Mouse (Mus musculus) hindbrain, embryonic 13.5 days (tissue): ENCODE measurements around the gene Ankrd37. TPM values are rescaled to one million over a fixed set of nuclear protein-coding genes. Genes with fewer than 3 reads are reported as not detected.

Experiments
- ATAC-seq: fragments of 200-750 bp; cut with Nextera tagmentation; 2 replicates; pipeline ENCODE4 v1.8.0; 2017; ENCODE audit warnings: moderate TSS enrichment; ENCODE audit not compliant: low FRiP score
- H3K27ac ChIP-seq: fragments of 300-500 bp; sonication (generic); 2 replicates; pipeline ENCODE4 v1.5.1; 2015; ENCODE audit warnings: inconsistent platforms, mild to moderate bottlenecking, moderate library complexity
- H3K27me3 ChIP-seq: fragments of 300-500 bp; sonication (generic); 2 replicates; pipeline ENCODE4 v1.6.1; 2015; ENCODE audit warnings: mild to moderate bottlenecking, inconsistent platforms
- H3K36me3 ChIP-seq: fragments of 300-500 bp; sonication (generic); 2 replicates; pipeline ENCODE4 v1.6.1; 2015; ENCODE audit warnings: mild to moderate bottlenecking, inconsistent platforms
- H3K4me1 ChIP-seq: fragments of 300-500 bp; sonication (generic); replicated peaks from 2 replicates; pipeline ENCODE4 v1.6.1; 2015; ENCODE audit warnings: inconsistent platforms
- H3K4me2 ChIP-seq: fragments of 300-500 bp; sonication (generic); 2 replicates; pipeline ENCODE4 v1.6.1; 2015; ENCODE audit warnings: inconsistent platforms, mild to moderate bottlenecking, moderate library complexity
- H3K4me3 ChIP-seq: fragments of 300-500 bp; sonication (generic); 2 replicates; pipeline ENCODE4 v1.5.1; 2015; ENCODE audit warnings: mild to moderate bottlenecking, inconsistent platforms
- H3K9ac ChIP-seq: fragments of 300-500 bp; sonication (generic); 2 replicates; pipeline ENCODE4 v1.6.1; 2015; ENCODE audit warnings: mild to moderate bottlenecking, inconsistent platforms
- H3K9me3 ChIP-seq: fragments of 300-500 bp; sonication (generic); 2 replicates; pipeline ENCODE4 v1.6.1; 2016; ENCODE audit warnings: inconsistent platforms
- WGBS: fragments of 180-500 bp; shearing (Covaris S2); methylation state at CpG from one replicate; pipeline ENCODE4 v1.1.7; 2015; 5-methylcytosine and 5-hydroxymethylcytosine counted together
- polyA plus RNA-seq: library from polyadenylated mRNA; unstranded; fragments of >200 nt; fragmentation: Nextera tagmentation; extraction: Ambion mirVana; gene quantifications from 2 replicates; pipeline ENCODE4 v1.2.1, GENCODE M21; 2015

The Ankrd37 gene
- polyA plus RNA-seq, 1 experiment from 2014 or later = 32.0 TPM

GRCm38 (mm10) chr8:45999138-45999783 lies 6.2 kb downstream of the Ankrd37 start, which contains the start of gene Lrp2bp:
Gene Lrp2bp (plus strand): TSS chr8:45999303.
- Histone ChIP-seq H3K4me3 (peak within 1 kb of the TSS; percentile 50), H3K4me1 (peaks cover 7% of the 10 kb centered on the region; the same call in 1 of the 2 replicates), H3K9ac (peak within 1 kb of the TSS; percentile 90), H3K9me3 (no peaks in the 10 kb centered on the region), H3K27me3 (no peaks in the 10 kb centered on the region), H3K4me2 (peak within 1 kb of the TSS; percentile 78), H3K27ac (peak within 1 kb of the TSS; percentile 99), H3K36me3 (peaks cover 21% of the 10 kb centered on the region)
- WGBS = 3% methylated on average over 22 of the region's 22 CpGs
- ATAC-seq = 0 out of 2 replicates have a peak, but pooled peaks have one; percentile 1

GRCm38 (mm10) chr8:45998228-45998627 lies 7.3 kb downstream of the Ankrd37 start:
- 87% methylated on average over 2 of the region's 2 CpGs for WGBS
- Histone ChIP-seq H3K4me2 (peak overlapping the region; percentile 78), H3K36me3 (peaks cover 26% of the 10 kb centered on the region), H3K4me3 (no peak overlapping the region), H3K9ac (no peak overlapping the region; the same call in 1 of the 2 replicates), H3K4me1 (peaks cover 7% of the 10 kb centered on the region; the same call in 1 of the 2 replicates), H3K27ac (no peak overlapping the region), H3K27me3 (no peaks in the 10 kb centered on the region), H3K9me3 (no peaks in the 10 kb centered on the region)
- no peak for ATAC-seq

- ATAC-seq = no peak
- no peaks in the 10 kb centered on the region for H3K27me3 ChIP-seq
- WGBS = 88% methylated on average over 3 of the region's 3 CpGs
- no peak overlapping the region for H3K4me2 ChIP-seq
- H3K36me3 ChIP-seq = peaks cover 29% of the 10 kb centered on the region
- no peak overlapping the region for H3K27ac ChIP-seq
- H3K4me1 ChIP-seq = peaks cover 7% of the 10 kb centered on the region; the same call in 1 of the 2 replicates
- H3K4me3 ChIP-seq = no peak overlapping the region
- H3K9me3 ChIP-seq = no peaks in the 10 kb centered on the region
- no peak overlapping the region for H3K9ac ChIP-seq
These were observed 9.9 kb downstream of the Ankrd37 start for GRCm38 (mm10) chr8:45995576-45995975.

GRCm38 (mm10) chr8:45994111-45994510 lies 11.4 kb downstream of the Ankrd37 start:
- WGBS = 93% methylated on average over 2 of the region's 2 CpGs
- Histone ChIP-seq H3K9ac (no peak overlapping the region), H3K4me3 (no peak overlapping the region), H3K9me3 (no peaks in the 10 kb centered on the region), H3K4me2 (no peak overlapping the region), H3K36me3 (peaks cover 29% of the 10 kb centered on the region), H3K4me1 (peaks cover 2% of the 10 kb centered on the region; the same call in 1 of the 2 replicates), H3K27me3 (no peaks in the 10 kb centered on the region), H3K27ac (no peak overlapping the region)
- no peak for ATAC-seq

GRCm38 (mm10) chr8:45990631-45991310 lies 14.7 kb downstream of the Ankrd37 start:
- Histone ChIP-seq H3K9me3 (no peaks in the 10 kb centered on the region), H3K27ac (no peak overlapping the region), H3K27me3 (no peaks in the 10 kb centered on the region), H3K36me3 (peaks cover 24% of the 10 kb centered on the region), H3K4me2 (no peak overlapping the region), H3K4me3 (no peak overlapping the region), H3K9ac (no peak overlapping the region), H3K4me1 (no peaks in the 10 kb centered on the region)
- ATAC-seq = no peak
- 95% methylated on average over 4 of the region's 4 CpGs for WGBS

- no peak overlapping the region for H3K4me3 ChIP-seq
- WGBS = 61% methylated on average over 2 of the region's 2 CpGs
- no peak for ATAC-seq
- peaks cover 22% of the 10 kb centered on the region for H3K36me3 ChIP-seq
- H3K4me2 ChIP-seq = no peak overlapping the region
- H3K27me3 ChIP-seq = no peaks in the 10 kb centered on the region
- no peak overlapping the region for H3K27ac ChIP-seq
- no peak overlapping the region for H3K9ac ChIP-seq
- no peaks in the 10 kb centered on the region for H3K9me3 ChIP-seq
- no peaks in the 10 kb centered on the region for H3K4me1 ChIP-seq
These were observed 17.3 kb downstream of the Ankrd37 start for GRCm38 (mm10) chr8:45988189-45988588.

GRCm38 (mm10) chr8:45986665-45987064 lies 18.8 kb downstream of the Ankrd37 start:
- H3K4me3 ChIP-seq = no peak overlapping the region
- ATAC-seq = no peak
- no peaks in the 10 kb centered on the region for H3K9me3 ChIP-seq
- H3K27ac ChIP-seq = no peak overlapping the region
- 85% methylated on average over 3 of the region's 3 CpGs for WGBS
- H3K4me1 ChIP-seq = no peaks in the 10 kb centered on the region
- no peak overlapping the region for H3K9ac ChIP-seq
- no peak overlapping the region for H3K4me2 ChIP-seq
- peaks cover 35% of the 10 kb centered on the region for H3K36me3 ChIP-seq
- H3K27me3 ChIP-seq = no peaks in the 10 kb centered on the region

- H3K36me3 ChIP-seq = peaks cover 19% of the 10 kb centered on the region
- 84% methylated on average over 11 of the region's 11 CpGs for WGBS
- peaks cover under 1% of the 10 kb centered on the region; the same call in 1 of the 2 replicates for H3K9me3 ChIP-seq
- peak; percentile 9 for ATAC-seq
- peak overlapping the region; percentile 67 for H3K4me2 ChIP-seq
- no peak overlapping the region for H3K27ac ChIP-seq
- H3K9ac ChIP-seq = peak overlapping the region; percentile 77
- H3K4me3 ChIP-seq = peak overlapping the region; percentile 65
- no peaks in the 10 kb centered on the region for H3K27me3 ChIP-seq
- H3K4me1 ChIP-seq = peaks cover 14% of the 10 kb centered on the region
These were observed 29.6 kb downstream of the Ankrd37 start for GRCm38 (mm10) chr8:45975837-45976468.

GRCm38 (mm10) chr8:45975126-45975836 lies 30.2 kb downstream of the Ankrd37 start, which contains the start of the genes 1700029J07Rik and Ufsp2:
Gene 1700029J07Rik (minus strand): TSS chr8:45975252.
Gene Ufsp2 (plus strand): TSS chr8:45975528.
- H3K9ac ChIP-seq = peak within 1 kb of the TSS; percentile 77
- WGBS = 1% methylated on average over 57 of the region's 57 CpGs
- peaks cover 5% of the 10 kb centered on the region; the same call in 1 of the 2 replicates for H3K9me3 ChIP-seq
- H3K4me1 ChIP-seq = peaks cover 14% of the 10 kb centered on the region
- ATAC-seq = peak; percentile 99
- H3K27me3 ChIP-seq = no peaks in the 10 kb centered on the region
- peak within 1 kb of the TSS; percentile 65 for H3K4me3 ChIP-seq
- H3K27ac ChIP-seq = peak within 1 kb of the TSS; percentile 88
- H3K36me3 ChIP-seq = peaks cover 18% of the 10 kb centered on the region
- peak within 1 kb of the TSS; percentile 67 for H3K4me2 ChIP-seq

GRCm38 (mm10) chr8:45973988-45974505 lies 31.5 kb downstream of the Ankrd37 start:
- peaks cover 15% of the 10 kb centered on the region for H3K36me3 ChIP-seq
- no peaks in the 10 kb centered on the region for H3K27me3 ChIP-seq
- peaks cover 5% of the 10 kb centered on the region; the same call in 1 of the 2 replicates for H3K9me3 ChIP-seq
- peak overlapping the region; percentile 76; the same call in 1 of the 2 replicates for H3K9ac ChIP-seq
- WGBS = 75% methylated on average over 8 of the region's 8 CpGs
- H3K27ac ChIP-seq = no peak overlapping the region
- H3K4me3 ChIP-seq = 0 out of 2 replicates have a peak overlapping the region, but pooled peaks have one; percentile 65
- H3K4me2 ChIP-seq = 0 out of 2 replicates have a peak overlapping the region, but pooled peaks have one; percentile 67
- peaks cover 14% of the 10 kb centered on the region for H3K4me1 ChIP-seq
- no peak for ATAC-seq

GRCm38 (mm10) chr8:45970894-45971293 lies 34.6 kb downstream of the Ankrd37 start:
- ATAC-seq = no peak
- 97% methylated on average over 12 of the region's 12 CpGs for WGBS
- no peak overlapping the region for H3K4me2 ChIP-seq

More at GRCm38 (mm10) chr8:45970894-45971293, 34.6 kb downstream of the Ankrd37 start:
- Histone ChIP-seq H3K4me1 (peaks cover 9% of the 10 kb centered on the region), H3K4me3 (no peak overlapping the region), H3K36me3 (peaks cover 5% of the 10 kb centered on the region; the same call in 1 of the 2 replicates), H3K27ac (no peak overlapping the region), H3K9ac (no peak overlapping the region), H3K27me3 (no peaks in the 10 kb centered on the region), H3K9me3 (peaks cover 5% of the 10 kb centered on the region; the same call in 1 of the 2 replicates)
